Mouse (Mus musculus): Measurements from ENCODE around the gene Arpp21.

- TF ChIP-seq CTCF (IDR thresholded peaks at IDR 0.05; ENCODE audit: low read depth, low read length) = no peak
- TF ChIP-seq TAL1 (conservative IDR thresholded peaks at IDR 0.05; ENCODE audit: low read depth, low read length) = no peak
These were observed 2.4 kb upstream of the Arpp21 start for GRCm38 (mm10) chr9:112238168-112238567.

Measured in G1E (cell line).